Mouse (Mus musculus): ENCODE results near the gene Cd164. TPM values are rescaled to one million over a fixed set of nuclear protein-coding genes. Genes with fewer than 3 reads are reported as not detected.

The Cd164 gene
- 10 to 100 TPM; 66.5 to 67.8 TPM for total RNA-seq (2021)
- long read RNA-seq, experiment 1, transcript Cd164-201 (6 exons, 2,922 nt), result major isoform, 50 of 55 reads
- long read RNA-seq, experiment 1, partial matches to known transcripts, result 0 of 55 reads
- long read RNA-seq, experiment 1, other reads (novel, unspliced or antisense), result 5 of 55 reads
- long read RNA-seq, experiment 2, transcript Cd164-201 (6 exons, 2,922 nt), result major isoform, 17 of 21 reads
- long read RNA-seq, experiment 2, partial matches to known transcripts, result 0 of 21 reads
- long read RNA-seq, experiment 2, other reads (novel, unspliced or antisense), result 3 of 21 reads

DNA sequence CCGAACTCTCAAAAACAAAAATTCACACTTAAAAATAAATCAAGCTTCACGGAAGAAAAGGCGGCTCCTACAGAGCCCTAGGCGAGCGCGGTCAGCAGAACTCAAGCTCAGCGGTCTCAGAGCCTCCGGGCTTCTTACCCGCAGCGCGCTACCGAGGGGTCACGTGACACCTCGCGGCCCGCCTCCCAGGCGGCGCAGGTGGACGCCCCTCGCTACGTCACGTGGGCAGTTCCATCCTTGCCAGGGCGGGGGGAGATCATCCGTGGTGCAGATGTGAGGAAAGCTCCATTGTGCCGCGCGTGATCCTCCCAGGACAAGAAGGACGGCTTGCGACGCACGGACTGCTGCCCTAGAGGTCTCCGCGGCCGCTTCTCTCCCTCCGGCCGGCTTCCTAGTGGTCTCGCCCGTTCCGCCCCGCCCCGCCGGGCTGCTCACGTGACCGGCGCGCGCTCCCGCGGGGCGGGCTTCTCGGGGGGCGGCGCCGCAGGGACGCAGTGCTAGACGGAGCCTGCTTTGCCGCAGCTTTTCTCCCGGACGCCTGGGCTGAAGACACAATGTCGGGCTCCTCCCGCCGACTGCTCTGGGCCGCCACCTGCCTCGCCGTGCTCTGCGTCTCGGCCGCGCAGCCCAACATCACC, at the start of gene Cd164:
Gene Cd164, plus strand, starts transcription at position 434 of the 638 bp plus-strand sequence.
- Histone ChIP-seq H3K4me3 (peak within 1 kb of the TSS; percentile 80), H3K27ac (peak within 1 kb of the TSS; percentile 100)

DNA sequence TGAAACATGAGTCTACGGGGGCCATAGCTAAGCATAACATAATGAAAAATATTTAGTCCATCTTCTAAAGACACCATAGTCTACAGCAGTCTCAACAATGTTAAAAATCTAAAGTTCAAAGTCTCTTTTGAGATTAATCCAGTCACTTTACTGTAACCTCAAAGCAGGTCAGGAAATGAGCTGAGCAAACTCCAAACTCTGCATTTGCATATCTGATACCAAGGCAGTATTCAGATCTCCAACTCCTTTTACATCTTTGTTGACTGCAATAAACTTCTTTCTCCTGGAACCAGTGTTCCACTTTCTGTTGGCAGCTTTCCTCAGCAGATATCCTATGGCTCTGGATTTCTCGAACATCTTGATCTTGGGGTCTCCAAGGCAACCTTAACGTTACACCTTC, 48.5 kb upstream of the Cd164 start:
- DNase-seq (ENCODE audit: extremely low spot score in 1 of 2, low spot score in 2 of 2), result no peak
- Histone ChIP-seq H3K4me3 (no peak overlapping the region), H3K27ac (no peak overlapping the region)
- intact Hi-C loops (cut with DNase I), result no loop called here
- TF ChIP-seq CTCF (IDR thresholded peaks at IDR 0.05), result no peak

More for the DNA sequence above, at the start of gene Cd164:
- TF ChIP-seq CTCF (IDR thresholded peaks at IDR 0.05), result no peak
- intact Hi-C loops (cut with DNase I), result loop anchor here (1.0 to 10.0 kb wide), 3 partner anchors 163 to 776 kb away; partner anchors contain the start of genes Ak9 and Fig4
- peak; percentile 88 to 91 for DNase-seq (ENCODE audit: extremely low spot score in 1 of 2, low spot score in 2 of 2)

DNA sequence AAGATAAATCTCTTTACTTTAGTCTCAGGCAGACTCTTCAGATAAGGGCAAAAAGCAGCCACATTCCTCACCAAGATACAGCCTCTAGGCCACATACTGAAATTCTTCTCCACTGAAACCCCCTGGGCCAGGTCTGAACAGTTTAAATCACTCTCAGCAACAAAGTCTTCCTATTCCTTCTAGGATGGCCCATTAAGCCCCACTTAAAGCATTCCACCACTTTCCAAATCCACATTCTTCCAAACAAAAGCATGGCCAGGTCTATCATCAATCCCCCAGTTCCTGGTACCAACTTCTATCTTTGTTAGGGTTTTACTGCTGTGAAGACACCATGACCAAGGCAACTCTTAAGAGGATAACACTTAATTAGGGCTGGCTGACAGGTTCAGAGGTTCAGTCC, 46.7 kb upstream of the Cd164 start:
- DNase-seq (ENCODE audit: extremely low spot score in 1 of 2, low spot score in 2 of 2), result no peak
- Histone ChIP-seq H3K27ac (no peak overlapping the region), H3K4me3 (no peak overlapping the region)
- intact Hi-C loops (cut with DNase I), result no loop called here
- TF ChIP-seq CTCF (IDR thresholded peaks at IDR 0.05), result no peak

DNA sequence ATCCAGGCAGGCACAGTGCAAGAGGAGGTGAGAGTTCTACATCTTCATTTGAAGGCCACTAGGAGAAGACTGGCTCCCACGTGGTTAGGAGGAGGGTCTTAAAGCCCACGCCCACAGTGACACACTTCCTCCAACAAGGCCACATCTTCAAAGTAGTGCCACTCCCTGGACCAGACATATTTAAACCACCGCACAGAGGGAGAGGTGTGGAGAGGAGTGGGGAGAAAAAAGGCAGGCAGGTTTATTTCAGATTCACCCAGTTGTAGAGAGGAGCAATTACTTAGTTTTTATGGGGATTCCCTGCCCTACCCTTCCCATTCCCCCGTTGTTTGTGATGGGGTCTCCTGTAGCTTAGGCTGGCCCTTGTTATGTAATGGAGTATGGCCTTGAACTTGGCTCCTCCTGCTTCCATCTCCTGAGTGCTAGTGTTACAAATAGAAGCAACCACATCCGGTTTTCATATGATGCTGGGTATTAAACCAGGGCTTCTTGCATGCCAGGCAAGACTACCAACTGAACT, 46.2 kb upstream of the Cd164 start:
- no peak for DNase-seq (ENCODE audit: extremely low spot score in 1 of 2, low spot score in 2 of 2)
- Histone ChIP-seq H3K4me3 (no peak overlapping the region), H3K27ac (no peak overlapping the region)
- TF ChIP-seq CTCF (IDR thresholded peaks at IDR 0.05), result no peak
- intact Hi-C loops (cut with DNase I), result no loop called here

DNA sequence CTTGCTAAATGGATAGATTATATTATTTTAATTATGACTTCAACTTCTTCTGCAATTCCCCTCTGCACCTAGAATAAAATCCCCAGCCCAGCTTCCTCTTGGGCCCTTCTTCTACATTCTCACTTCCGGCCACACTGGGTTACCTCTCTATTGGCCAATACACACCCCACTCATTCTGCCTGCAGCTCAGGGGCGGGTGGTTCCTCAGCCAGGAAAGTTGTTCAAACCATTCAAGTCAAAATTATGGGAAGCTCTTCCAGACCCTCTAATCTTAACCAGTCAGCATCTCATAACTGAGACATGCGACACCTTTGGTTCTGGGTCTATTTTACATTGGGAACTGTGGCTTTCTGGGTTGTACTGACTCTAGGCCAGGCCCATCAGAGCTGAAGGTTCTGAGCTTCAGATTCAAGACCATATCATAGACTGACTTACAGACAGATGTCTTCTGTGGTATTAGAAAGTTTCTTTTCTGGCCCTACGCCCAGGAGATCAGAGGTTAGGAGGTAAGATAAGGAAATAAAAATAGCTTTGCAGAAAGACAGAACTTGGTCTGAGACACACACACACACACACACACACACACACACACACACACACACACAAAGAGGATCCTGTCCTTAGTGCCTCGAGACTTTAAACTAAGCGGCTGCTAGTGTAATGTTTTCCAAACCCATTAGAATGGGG, 45.3 kb upstream of the Cd164 start:
- no peak for DNase-seq (ENCODE audit: extremely low spot score in 1 of 2, low spot score in 2 of 2)
- TF ChIP-seq CTCF (IDR thresholded peaks at IDR 0.05), result no peak
- Histone ChIP-seq H3K27ac (no peak overlapping the region), H3K4me3 (no peak overlapping the region)
- intact Hi-C loops (cut with DNase I), result no loop called here

DNA sequence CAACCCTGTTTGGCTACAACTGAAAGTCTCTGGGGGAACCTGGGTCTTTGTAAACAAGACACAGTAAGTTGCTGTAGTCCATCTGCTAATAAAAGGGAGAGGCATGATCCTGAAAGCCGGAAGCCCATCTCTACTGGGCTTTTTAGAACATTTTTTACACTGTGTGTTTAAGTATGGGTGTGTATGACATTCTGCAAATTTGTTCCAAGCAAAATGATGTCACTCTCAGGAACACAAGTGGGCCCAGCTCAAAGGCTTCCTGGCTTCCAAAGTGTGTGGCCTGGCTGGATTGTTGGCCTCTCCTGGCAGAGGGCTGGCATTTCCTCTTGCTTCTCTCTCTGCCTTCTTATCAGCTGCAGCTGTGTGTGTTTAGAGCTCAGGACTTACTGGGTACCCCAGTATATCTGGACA, 44.2 kb upstream of the Cd164 start:
- no peak overlapping the region for H3K4me3 ChIP-seq
- intact Hi-C loops (cut with DNase I), result no loop called here
- no peak overlapping the region for H3K27ac ChIP-seq
- DNase-seq (ENCODE audit: extremely low spot score in 1 of 2, low spot score in 2 of 2), result no peak
- TF ChIP-seq CTCF (IDR thresholded peaks at IDR 0.05), result no peak

DNA sequence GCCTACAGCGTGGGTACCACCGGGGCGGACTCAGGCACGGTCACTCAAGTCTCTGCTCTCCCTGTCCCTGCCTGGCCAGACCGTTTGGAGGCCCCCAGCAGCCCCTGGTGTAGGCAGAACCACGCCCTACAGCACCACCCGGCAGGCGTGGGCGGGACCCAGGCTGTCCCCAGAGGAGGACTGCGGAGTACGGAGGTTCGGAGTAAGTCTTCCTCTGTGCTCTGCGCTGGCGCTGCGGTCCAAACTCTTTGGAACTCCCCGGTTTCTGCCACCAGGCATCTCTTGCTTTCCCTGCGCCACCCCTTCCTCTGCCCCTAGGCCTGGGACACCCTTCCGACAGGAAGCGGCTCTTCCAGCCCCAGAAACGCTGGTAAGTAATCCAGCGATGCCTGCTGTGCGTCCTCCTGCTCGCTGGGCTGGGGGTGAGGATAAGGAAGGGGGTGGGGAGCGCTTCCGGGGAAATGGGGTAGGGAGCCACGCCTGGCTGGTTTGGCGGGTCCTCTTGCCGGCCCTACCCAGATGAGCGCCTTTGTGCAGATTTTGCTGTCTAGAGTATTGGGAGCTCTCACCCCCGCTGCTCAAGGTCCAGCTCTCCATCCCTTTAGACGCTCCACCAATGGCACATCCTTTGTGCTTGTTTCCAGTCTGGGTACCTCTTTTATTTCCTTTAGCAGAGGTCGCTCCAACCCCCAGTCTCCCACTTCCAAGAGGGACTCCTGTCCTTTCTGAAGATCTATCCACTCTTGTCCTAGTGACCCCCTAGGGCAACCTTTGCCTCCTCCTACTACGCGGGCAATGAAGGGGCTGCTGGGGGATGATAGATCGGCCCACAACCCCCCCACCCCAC, 42.8 kb upstream of the Cd164 start, which contains the start of gene Mical1:
Gene Mical1, plus strand, starts transcription at position 144 of the 847 bp plus-strand sequence.
- peak; percentile 39 to 58 for DNase-seq (ENCODE audit: extremely low spot score in 1 of 2, low spot score in 2 of 2)
- Histone ChIP-seq H3K4me3 (peak within 1 kb of the TSS; percentile 58), H3K27ac (peak within 1 kb of the TSS; percentile 83)
- intact Hi-C loops (cut with DNase I), result loop anchor here (1.0 kb wide), 1 partner anchor 14 kb away; the partner anchor contains the start of genes Ppil6 and Smpd2
- no peak; the same call in 1 of the 2 replicates for TF ChIP-seq CTCF (IDR thresholded peaks at IDR 0.05)

DNA sequence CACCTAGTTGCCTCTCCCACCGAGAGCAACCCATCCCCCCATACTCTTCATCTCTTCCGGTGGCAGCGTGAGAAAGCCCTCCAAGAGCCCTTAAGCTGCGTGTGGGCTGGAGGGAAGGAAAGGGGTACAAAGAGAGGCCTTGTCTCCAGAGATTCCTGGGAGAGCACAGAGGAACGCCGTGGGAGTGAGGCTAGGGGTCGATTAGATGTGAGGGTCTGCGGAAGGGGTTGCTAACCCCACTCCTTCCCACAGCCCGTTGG, 42.3 kb upstream of the Cd164 start:
- TF ChIP-seq CTCF (IDR thresholded peaks at IDR 0.05), result no peak
- peak overlapping the region; percentile 58 for H3K4me3 ChIP-seq
- no peak for DNase-seq (ENCODE audit: extremely low spot score in 1 of 2, low spot score in 2 of 2)
- peak overlapping the region; percentile 83 for H3K27ac ChIP-seq
- intact Hi-C loops (cut with DNase I), result loop anchor here (1.0 kb wide), 1 partner anchor 13 kb away; the partner anchor contains the start of genes Ppil6 and Smpd2

DNA sequence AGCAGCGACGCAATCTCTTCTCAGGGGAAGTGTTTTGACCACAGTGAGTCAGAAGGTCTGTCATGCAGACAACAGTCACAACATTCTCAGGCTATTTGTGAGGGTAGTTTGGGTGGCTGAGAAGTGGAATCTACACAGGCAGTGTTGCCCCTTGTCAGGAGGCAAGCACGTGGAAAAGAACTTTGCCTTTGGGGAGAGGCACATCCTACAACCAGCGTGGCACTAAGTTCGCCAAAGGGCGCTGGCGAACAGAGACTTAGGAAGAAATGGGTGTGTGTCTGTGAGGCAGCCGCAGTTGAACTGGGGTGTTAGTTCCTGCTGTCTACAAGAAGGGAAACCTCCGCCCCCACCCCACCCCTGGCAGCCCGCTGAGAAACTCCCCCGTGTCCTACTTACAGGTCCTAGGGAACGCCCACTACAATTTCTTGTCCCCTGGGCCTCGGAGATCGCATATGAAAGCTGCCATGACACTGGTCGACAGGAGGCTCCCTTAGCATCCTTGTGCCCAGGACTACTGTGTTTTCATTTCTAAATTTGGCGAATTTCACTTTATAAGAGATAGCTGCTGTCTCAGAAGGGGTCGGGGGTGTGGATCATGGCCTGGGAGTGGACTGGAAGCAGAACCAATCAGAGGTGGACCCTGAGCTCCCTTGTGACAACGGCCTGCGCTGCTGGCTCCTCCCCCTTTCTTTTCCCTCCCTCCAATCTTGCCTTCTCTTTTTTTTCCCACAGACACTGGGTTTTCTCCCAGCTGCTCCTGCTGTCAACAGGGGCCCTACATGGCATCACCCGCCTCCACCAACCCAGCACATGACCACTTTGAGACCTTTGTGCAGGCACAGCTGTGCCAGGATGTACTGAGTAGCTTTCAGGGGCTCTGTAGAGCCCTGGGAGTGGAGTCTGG, 41.7 kb upstream of the Cd164 start:
- Histone ChIP-seq H3K27ac (peak overlapping the region; percentile 83), H3K4me3 (peak overlapping the region; percentile 58)
- TF ChIP-seq CTCF (IDR thresholded peaks at IDR 0.05), result no peak
- intact Hi-C loops (cut with DNase I), result loop anchor here (1.0 kb wide), 1 partner anchor 13 kb away; the partner anchor contains the start of genes Ppil6 and Smpd2
- peak; percentile 36 to 51 for DNase-seq (ENCODE audit: extremely low spot score in 1 of 2, low spot score in 2 of 2)

DNA sequence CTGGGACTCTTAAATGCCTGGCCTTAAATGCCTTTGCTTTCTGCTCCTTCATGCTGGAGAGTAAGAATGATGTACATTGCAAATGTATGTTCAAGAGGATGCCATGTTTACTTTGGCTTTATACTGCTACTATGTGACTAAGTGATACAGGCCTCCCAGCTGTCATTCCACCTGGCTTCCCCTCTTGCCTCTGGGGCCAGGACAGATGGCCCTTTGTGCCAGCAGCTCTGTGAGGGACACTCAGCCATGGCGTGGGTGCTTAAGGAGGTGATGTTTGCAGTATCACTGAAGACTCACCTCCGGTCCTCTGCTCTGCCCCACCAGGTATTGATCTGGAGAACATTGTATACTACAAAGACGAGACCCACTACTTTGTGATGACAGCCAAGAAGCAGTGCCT, 39.3 kb upstream of the Cd164 start:
- no peak overlapping the region for H3K4me3 ChIP-seq
- TF ChIP-seq CTCF (IDR thresholded peaks at IDR 0.05), result no peak
- DNase-seq (ENCODE audit: extremely low spot score in 1 of 2, low spot score in 2 of 2), result no peak
- H3K27ac ChIP-seq, result no peak overlapping the region
- intact Hi-C loops (cut with DNase I), result no loop called here

Data from left cerebral cortex, adult 2 months (tissue).